Mouse (Mus musculus) MEL-GATA-1-ER (cell line): ENCODE measurements around the gene Olfr1347.
"Not testable (repeated sequence)": the region's sequence is repeated elsewhere in the genome, so short reads cannot be mapped to it uniquely, and the experiment has no call there.

Experiments
- DNase-seq: peaks from one replicate; pipeline ENCODE4 v3.0.0-alpha.2; 2012; ENCODE audit warnings: low read depth; ENCODE audit errors: extremely low read depth

Olfr1347 gene

DNA sequence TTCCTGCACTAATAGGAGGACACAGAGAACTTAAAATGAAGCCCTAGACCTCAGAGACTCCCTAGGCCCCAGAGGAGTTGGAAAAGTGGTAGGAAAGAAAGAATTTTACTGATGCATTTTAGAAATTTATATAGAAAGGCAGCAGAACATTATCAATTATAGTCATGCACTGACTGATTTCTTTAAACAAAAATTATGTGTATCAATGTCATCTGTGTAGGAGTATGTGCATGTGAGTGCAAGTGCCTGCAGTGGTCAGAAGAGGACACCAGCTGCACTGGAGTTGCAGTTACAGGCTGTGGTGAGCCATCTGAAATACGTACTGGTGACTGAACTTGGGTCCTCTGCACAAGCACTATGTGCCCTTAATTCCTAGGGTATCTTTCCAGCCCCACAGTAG is at the start of gene Olfr1347:
Olfr1347 (minus strand) TSS at position 101 of the 400 bp plus-strand sequence.
- DNase-seq = no peak

DNA sequence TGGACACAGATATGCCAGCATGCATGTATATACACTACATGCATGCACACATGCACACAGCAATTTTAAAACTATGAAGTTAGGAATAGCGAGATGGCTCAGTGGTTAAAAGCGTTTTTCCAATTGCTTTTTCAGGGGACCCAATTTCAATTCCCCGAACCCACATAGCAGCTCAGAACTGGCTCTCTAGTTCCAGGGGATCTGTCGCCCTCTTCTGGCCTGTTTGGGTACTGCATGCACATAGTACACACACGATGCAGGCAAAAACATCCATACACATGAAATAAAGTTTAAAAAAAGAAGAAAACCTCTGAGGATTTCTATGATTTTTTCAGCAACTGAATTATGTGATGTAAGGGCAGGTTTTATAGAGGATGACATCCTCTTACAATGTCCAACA is 26.6 kb upstream of the Olfr1347 start:
- no peak for DNase-seq

DNA sequence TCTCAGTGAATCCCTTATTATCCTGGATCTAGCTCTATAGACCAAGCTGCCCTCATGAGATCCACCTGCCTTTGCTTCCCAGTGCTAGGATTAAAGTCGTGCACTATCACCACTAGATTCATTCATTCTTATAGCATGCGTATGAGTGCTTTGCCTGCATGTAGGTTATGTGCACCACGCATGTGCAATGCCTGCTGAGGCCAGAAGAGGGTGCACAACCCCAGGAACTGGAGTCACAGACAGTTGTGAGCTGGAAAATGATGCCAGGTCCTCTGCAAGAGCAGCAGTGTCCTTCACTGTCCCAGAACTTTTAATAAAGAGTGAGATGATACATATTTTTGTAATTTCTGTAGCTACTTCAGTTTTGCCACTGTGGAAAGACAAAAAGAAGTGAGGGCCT is 25.4 kb upstream of the Olfr1347 start:
- no peak for DNase-seq

DNA sequence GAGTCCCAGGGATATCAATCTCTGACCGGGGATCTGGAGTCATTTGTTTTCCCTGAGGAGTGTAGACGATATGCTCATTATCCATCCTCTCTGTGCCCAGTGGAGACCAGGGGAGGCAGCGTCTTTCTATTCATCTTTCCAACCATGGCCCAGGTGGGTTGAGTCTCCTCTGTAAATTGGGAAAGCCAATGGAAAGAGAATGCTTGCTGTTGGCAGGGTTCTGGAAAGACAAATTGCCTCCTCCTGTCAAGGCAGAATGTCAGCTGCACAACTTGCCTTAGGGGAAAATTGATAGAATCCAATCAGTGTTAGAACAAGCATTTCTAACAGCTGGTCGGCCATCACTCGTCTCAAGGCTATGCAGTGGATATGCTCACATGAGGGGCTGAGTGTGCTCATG is 23.3 kb upstream of the Olfr1347 start, which contains the start of gene Olfr1349:
Olfr1349 (minus strand) TSS at position 101 of the 400 bp plus-strand sequence.
- no peak for DNase-seq

DNA sequence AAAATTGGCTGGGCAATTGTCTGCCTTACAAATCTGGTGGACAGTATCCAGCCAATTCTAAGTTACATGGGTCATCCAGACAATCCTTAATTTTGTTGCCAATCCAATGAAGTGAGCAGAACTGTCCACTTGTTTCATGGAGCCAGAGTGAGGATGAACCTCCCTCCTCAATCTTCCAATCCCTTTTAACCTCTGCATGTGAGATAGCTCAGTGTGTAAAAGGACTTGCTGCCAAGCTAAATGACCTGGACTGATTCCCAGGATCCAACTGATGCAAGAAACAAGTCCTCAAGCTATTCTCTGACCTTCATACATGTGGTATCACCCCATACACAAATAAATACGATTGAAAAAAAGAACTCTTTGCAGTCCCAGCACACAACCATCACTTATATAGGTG is 22.1 kb upstream of the Olfr1347 start:
- DNase-seq = no peak

DNA sequence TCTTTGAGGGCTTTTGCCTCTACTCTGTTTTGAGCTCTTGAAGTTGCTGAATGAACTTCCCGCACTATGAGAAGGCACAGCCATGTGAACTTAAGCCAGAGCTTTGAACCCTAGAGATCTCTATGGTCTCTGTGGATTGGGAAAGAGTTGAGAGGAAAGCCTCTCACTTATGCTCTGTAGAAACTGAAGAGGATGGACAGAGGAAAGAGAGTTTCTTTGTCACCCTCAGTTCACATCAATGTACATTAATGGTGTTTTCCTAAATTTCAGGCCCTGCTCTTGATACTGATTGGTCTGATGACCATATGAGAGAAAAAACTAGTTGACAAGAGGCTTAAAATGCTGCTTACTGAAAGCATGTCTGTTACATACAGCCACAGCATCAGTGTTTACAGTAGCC is 9.1 kb upstream of the Olfr1347 start, which contains the start of gene Olfr1348:
Olfr1348 (minus strand) TSS at position 101 of the 400 bp plus-strand sequence.
- no peak for DNase-seq

DNA sequence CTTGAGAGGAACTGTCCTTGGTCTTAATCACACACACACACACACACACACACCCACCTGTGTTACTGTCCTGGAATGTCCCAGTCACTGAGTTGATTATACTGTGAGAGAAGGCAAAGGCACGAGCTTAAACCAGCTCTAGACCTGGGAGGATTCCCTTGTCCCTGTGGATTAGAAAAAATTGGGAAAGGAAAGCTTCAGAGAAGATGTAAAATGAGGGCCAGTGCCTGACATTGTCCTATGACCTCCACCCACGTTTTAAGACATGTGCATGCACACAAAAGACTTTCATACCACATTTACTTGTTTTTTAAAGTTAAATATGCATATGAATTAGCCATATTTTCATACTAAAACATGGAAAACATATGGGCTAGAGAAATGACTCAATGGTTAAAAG is 12.7 kb downstream of the Olfr1347 start, which contains the start of gene Olfr5:
Olfr5 (minus strand) TSS at position 101 of the 400 bp plus-strand sequence.
- DNase-seq = no peak

DNA sequence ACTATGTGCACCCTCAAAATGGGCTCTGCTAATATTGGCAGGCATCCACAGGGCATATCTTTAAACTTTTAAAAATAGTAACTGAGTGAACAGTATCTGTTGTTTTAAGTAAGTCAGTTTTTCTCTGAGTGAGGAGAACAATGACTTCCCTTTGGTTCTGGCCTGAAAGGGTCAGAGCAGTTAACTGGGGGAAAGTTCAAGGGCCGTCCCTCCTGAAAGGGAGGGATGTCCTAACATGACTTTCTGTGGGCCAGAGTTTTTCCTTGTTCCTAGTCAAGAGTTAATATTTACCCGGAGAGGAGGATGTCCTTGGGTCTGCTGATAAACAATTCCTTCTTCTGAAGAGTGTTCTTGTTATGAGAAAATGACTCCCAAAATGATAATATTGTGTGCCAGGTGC is 21.9 kb downstream of the Olfr1347 start:
- DNase-seq = not testable (repeated sequence)

DNA sequence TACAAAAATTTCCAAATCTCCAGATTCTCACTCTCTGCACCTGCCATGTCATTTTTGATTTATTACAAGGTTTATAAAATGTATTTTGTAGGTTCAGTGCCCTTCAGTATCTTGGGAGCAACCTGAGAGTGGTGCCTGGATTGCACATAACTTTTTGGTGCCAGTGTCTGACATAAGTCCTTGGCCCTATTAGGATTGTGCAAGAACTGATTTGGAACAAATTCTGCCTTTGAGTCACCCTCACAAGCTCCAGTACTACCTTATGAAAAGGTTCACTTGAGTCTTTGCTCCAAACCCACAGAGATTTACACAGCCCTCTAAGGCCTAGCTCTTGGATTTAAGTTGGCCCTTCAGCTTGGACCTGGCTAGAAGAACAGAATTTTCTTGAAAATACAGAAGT is 32.6 kb downstream of the Olfr1347 start, which contains the start of gene Olfr1346:
Olfr1346 (plus strand) TSS at position 151 of the 400 bp plus-strand sequence.
- DNase-seq = no peak

DNA sequence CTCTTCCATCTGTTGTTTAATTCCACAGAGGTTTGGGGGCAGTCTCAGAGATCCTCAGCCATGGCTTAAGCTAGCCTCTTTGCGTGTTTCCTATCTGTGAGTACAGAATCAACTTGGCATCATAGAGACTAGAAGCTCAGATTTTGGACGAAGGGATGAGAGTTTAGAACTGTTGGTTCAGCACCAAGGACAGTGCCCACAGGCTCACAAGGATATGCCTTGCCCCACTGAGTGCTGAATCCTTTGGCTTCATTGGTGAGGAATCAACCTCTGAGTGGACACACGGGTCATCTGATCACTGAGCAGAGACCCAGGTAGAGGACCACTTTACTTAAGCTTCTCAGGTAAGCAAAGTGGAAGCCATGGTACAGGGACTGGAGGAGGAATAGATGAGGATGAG is 43.2 kb downstream of the Olfr1347 start:
- DNase-seq = no peak

DNA sequence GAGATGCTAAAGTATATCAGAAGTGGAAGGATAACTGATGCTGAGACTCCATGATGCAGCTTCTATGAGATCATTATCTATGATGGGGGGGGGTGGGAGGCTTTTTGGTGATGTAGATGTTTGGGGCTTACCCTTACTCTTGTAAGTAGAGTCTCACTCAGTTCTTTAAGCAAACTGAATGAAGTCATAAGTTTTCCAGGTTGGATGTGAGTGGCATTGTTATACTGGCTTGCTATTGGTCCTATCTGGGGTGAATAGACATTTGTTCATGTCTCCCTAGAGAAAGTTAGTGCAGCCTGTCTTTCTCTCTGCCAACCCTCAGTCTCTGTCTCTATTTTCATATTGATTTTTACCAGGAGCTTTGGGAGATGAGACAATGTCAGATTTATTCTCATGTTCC is 43.7 kb downstream of the Olfr1347 start, which contains the start of gene Olfr1336:
Olfr1336 (plus strand) TSS at position 301 of the 400 bp plus-strand sequence.
- no peak for DNase-seq

DNA sequence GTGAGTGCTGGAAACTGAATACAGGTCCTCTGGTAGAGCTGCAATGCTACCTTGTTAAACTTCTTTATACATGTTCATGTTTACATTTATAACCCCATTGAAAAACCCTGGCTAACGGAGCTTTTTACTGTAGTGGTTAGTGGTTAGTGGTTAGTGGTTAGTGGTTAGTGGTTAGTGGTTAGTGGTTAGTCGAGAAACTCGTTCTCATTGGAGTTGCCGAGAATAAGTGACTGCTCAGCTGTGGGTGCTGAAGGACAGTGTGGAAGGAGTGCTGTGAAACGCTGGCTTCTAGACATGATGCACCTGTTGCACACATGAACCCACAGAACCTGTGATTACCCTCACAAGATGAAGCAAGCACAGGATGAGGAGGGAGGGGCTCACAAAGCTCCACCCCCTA is 51.8 kb downstream of the Olfr1347 start:
- no peak for DNase-seq

DNA sequence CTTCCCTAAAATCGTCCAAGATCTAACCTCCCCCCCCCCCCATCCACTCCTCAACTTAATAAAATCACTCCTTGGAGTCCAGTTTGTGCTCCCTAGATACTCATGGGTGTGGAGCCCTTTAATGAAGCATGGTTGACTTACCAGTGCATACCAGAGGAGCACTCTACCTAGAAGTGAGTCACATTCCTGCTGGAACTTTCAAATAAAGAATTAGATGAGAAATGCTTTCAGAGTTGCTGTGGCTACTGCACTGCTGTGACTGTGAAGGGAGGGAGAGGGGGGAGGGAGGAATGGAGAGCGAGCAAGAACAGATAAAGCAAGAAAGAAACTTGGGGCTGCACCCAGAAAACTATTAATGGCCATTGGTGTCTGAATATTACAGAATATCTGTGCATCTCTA is 58.4 kb downstream of the Olfr1347 start:
- DNase-seq = no peak

DNA sequence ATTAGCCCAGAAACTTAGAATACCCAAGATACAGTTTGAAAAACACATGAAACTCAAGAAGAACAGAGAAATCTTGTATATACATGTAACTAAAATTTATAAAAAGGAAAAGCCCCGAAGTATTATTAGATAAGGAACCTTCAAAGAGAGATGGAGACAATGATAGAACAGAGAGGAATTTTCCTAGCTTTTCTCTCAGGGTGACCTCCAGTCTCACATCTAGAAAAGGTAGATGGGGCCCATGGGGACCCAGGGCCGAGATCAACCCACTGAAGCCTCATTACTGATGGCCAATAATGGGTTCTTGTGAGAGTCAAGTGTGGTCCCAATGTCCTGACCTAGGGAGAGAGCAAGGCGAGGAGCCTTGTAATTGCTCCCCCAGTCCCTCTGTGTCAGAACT is 61.2 kb downstream of the Olfr1347 start, which contains the start of gene Olfr1344:
Olfr1344 (plus strand) TSS at position 301 of the 400 bp plus-strand sequence.
- no peak for DNase-seq
